Comparison of ENCODE assay signal across 15 mouse cellular contexts in genomic region chr1:88406807-88407198, GRCm38 (mm10). TPM values are rescaled to one million over a fixed set of nuclear protein-coding genes. Genes with fewer than 3 reads are reported as not detected.
A peak's percentile ranks its signal among the peaks of the same experiment; 100 is the strongest.
DNase-seq lines count a peak whose midpoint lies in the region; ATAC-seq lines count a peak whose summit lies in the region.
"Had no signal": no experiment of that assay in that cellular context is flagged by ENCODE, and none has a peak within 500 bp of the region (broad histone marks: within the 10 kb centered on the region; RNA-seq: fewer than 3 reads in every experiment).

Gene Spp2 (plus strand): TSS chr1:88406961.

- no peak within 1 kb of the TSS for H3K4me2 ChIP-seq in midbrain, embryonic 13.5 days (replicated peaks)
- no peak within 1 kb of the TSS for H3K4me2 ChIP-seq in midbrain, embryonic 11.5 days
- no peak within 1 kb of the TSS for H3K4me2 ChIP-seq in kidney, embryonic 15.5 days
- H3K4me2 ChIP-seq in neural tube, embryonic 14.5 days (ENCODE audit: low read depth, low read length): 0 out of 2 replicates have a peak within 1 kb of the TSS, but pooled peaks have one; percentile 11
- H3K4me2 ChIP-seq: embryonic facial prominence, embryonic 15.5 days; limb, embryonic 15.5 days had no signal

- no peak for DNase-seq in midbrain, embryonic 11.5 days (ENCODE audit: low spot score, missing footprints)
- peak; percentile 25 for DNase-seq in liver
- DNase-seq in embryo, embryonic 9.5 days (ENCODE audit: extremely low spot score): no peak
- DNase-seq in heart, postnatal 25 days (ENCODE audit: low spot score): no peak
- DNase-seq: adrenal gland, postnatal 25 days; right cerebral cortex, adult 18-20 months had no signal

- 82% methylated on average over 5 of the region's 5 CpGs for WGBS in midbrain, embryonic 13.5 days
- 76% methylated on average over 5 of the region's 5 CpGs for WGBS in midbrain, embryonic 11.5 days
- WGBS in kidney, embryonic 15.5 days: 73% methylated on average over 5 of the region's 5 CpGs
- 85% methylated on average over 5 of the region's 5 CpGs for WGBS in neural tube, embryonic 14.5 days

- no peak within 1 kb of the TSS for H3K9ac ChIP-seq in midbrain, embryonic 13.5 days (replicated peaks)
- H3K9ac ChIP-seq in midbrain, embryonic 11.5 days (ENCODE audit: low read length): no peak within 1 kb of the TSS
- no peak within 1 kb of the TSS for H3K9ac ChIP-seq in kidney, embryonic 15.5 days
- no peak within 1 kb of the TSS for H3K9ac ChIP-seq in neural tube, embryonic 14.5 days (replicated peaks; ENCODE audit: low read depth, low read length)
- H3K9ac ChIP-seq: embryonic facial prominence, embryonic 15.5 days; limb, embryonic 15.5 days had no signal

- ATAC-seq in midbrain, embryonic 13.5 days: no peak
- no peak for ATAC-seq in midbrain, embryonic 11.5 days (ENCODE audit: low FRiP score)
- ATAC-seq in kidney, embryonic 15.5 days (replicated peaks; ENCODE audit: low FRiP score): peak; percentile 25; the same call in 1 of the 2 replicates
- no peak for ATAC-seq in neural tube, embryonic 14.5 days (ENCODE audit: low read depth)
- ATAC-seq in granulocyte monocyte progenitor cell, adult 5-6 weeks (replicated peaks; ENCODE audit: poor library complexity, severe bottlenecking): no peak
- ATAC-seq: inflammation-experienced regulatory T-cells, adult 6 months had no signal

- intact Hi-C loops in heart, postnatal 25 days (cut with DNase I): no loop called here

- no peaks in the 10 kb centered on the region for H3K27me3 ChIP-seq in midbrain, embryonic 13.5 days
- H3K27me3 ChIP-seq in midbrain, embryonic 11.5 days (ENCODE audit: control insufficient read depth, insufficient read depth, low read length): no peaks in the 10 kb centered on the region
- no peaks in the 10 kb centered on the region for H3K27me3 ChIP-seq in kidney, embryonic 15.5 days
- no peaks in the 10 kb centered on the region for H3K27me3 ChIP-seq in neural tube, embryonic 14.5 days (ENCODE audit: control insufficient read depth, insufficient read depth, low read length)
- H3K27me3 ChIP-seq: embryonic facial prominence, embryonic 15.5 days; limb, embryonic 15.5 days had no signal

- H3K4me1 ChIP-seq in midbrain, embryonic 13.5 days (replicated peaks): peaks cover 18% of the 10 kb centered on the region
- no peaks in the 10 kb centered on the region for H3K4me1 ChIP-seq in midbrain, embryonic 11.5 days (ENCODE audit: control insufficient read depth, insufficient read depth, low read length)
- H3K4me1 ChIP-seq in kidney, embryonic 15.5 days: peaks cover 20% of the 10 kb centered on the region
- peaks cover 8% of the 10 kb centered on the region; the same call in 1 of the 2 replicates for H3K4me1 ChIP-seq in neural tube, embryonic 14.5 days (ENCODE audit: control insufficient read depth, insufficient read depth, low read length)

- no peak within 1 kb of the TSS for H3K4me3 ChIP-seq in midbrain, embryonic 13.5 days (replicated peaks)
- H3K4me3 ChIP-seq in midbrain, embryonic 11.5 days (ENCODE audit: low read depth, low read length): no peak within 1 kb of the TSS
- H3K4me3 ChIP-seq in kidney, embryonic 15.5 days (replicated peaks): no peak within 1 kb of the TSS
- no peak within 1 kb of the TSS for H3K4me3 ChIP-seq in neural tube, embryonic 14.5 days (ENCODE audit: low read depth, low read length)
- H3K4me3 ChIP-seq: embryonic facial prominence, embryonic 15.5 days; limb, embryonic 15.5 days had no signal

- H3K36me3 ChIP-seq in midbrain, embryonic 13.5 days: no peaks in the 10 kb centered on the region
- H3K36me3 ChIP-seq in midbrain, embryonic 11.5 days (ENCODE audit: control insufficient read depth, insufficient read depth, low read length): no peaks in the 10 kb centered on the region
- no peaks in the 10 kb centered on the region for H3K36me3 ChIP-seq in kidney, embryonic 15.5 days
- no peaks in the 10 kb centered on the region for H3K36me3 ChIP-seq in neural tube, embryonic 14.5 days (ENCODE audit: control insufficient read depth, insufficient read depth, low read length)
- H3K36me3 ChIP-seq: embryonic facial prominence, embryonic 15.5 days; limb, embryonic 15.5 days had no signal

- H3K27ac ChIP-seq in midbrain, embryonic 13.5 days: peak within 1 kb of the TSS; percentile 19; the same call in 1 of the 2 replicates
- H3K27ac ChIP-seq in midbrain, embryonic 11.5 days (ENCODE audit: low read depth, low read length): no peak within 1 kb of the TSS
- peak within 1 kb of the TSS; percentile 54; the same call in 1 of the 2 replicates for H3K27ac ChIP-seq in kidney, embryonic 15.5 days
- peak within 1 kb of the TSS; percentile 40; the same call in 1 of the 2 replicates for H3K27ac ChIP-seq in neural tube, embryonic 14.5 days (ENCODE audit: low read depth, low read length)
- H3K27ac ChIP-seq: embryonic facial prominence, embryonic 15.5 days; limb, embryonic 15.5 days had no signal

- no peaks in the 10 kb centered on the region for H3K9me3 ChIP-seq in midbrain, embryonic 13.5 days
- H3K9me3 ChIP-seq in midbrain, embryonic 11.5 days (ENCODE audit: control insufficient read depth, low read length): no peaks in the 10 kb centered on the region
- no peaks in the 10 kb centered on the region for H3K9me3 ChIP-seq in kidney, embryonic 15.5 days (replicated peaks)
- no peaks in the 10 kb centered on the region for H3K9me3 ChIP-seq in neural tube, embryonic 14.5 days (ENCODE audit: control insufficient read depth, low read length)
- H3K9me3 ChIP-seq: embryonic facial prominence, embryonic 15.5 days; limb, embryonic 15.5 days had no signal

RNA-seq across cellular contexts. Expression of gene Spp2, which starts in this region (rescaled TPM):
- 0.40 and 0.50 TPM in 2 replicates for polyA plus RNA-seq in midbrain, embryonic 13.5 days (2015; fragmentation: Nextera tagmentation; extraction: Ambion mirVana)
- not detected in 2 replicates for polyA plus RNA-seq in midbrain, embryonic 11.5 days (2014; fragmentation: Nextera tagmentation; extraction: Ambion mirVana)
- polyA plus RNA-seq in kidney, embryonic 15.5 days (2015; fragmentation: Nextera tagmentation; extraction: Ambion mirVana): 56.5 and 62.0 TPM in 2 replicates
- 0.23 TPM in 1 of 2 replicates, not detected in the other for polyA plus RNA-seq in neural tube, embryonic 14.5 days (2014; fragmentation: Nextera tagmentation; extraction: Ambion mirVana)
- not detected for total RNA-seq in heart, postnatal 25 days (2021)
- not detected in 2 replicates for total RNA-seq in granulocyte monocyte progenitor cell, adult 5-6 weeks (2014; fragmentation: Nextera tagmentation)
- total RNA-seq in granulocyte monocyte progenitor cell, adult 5-6 weeks (2017): not detected in 2 replicates
- total RNA-seq: adrenal gland, postnatal 25 days; CH12.LX had no signal
- polyA plus RNA-seq: embryonic facial prominence, embryonic 15.5 days; inflammation-experienced regulatory T-cells, adult 6 months; neural tube, embryonic 11.5 days had no signal

Comparison
In these comparisons a context has a peak if more than half of its experiments do, and no peak if none do; other contexts are left out.
1. RNA of gene Spp2 (polyA plus RNA-seq): 56.5 to 62.0 TPM in kidney, embryonic 15.5 days; 0.40 to 0.50 TPM in midbrain, embryonic 13.5 days, 0.23 TPM in neural tube, embryonic 14.5 days and not detected in midbrain, embryonic 11.5 days; every median in the first group is over 10 times any median in the second.